In the genomic region with DNA sequence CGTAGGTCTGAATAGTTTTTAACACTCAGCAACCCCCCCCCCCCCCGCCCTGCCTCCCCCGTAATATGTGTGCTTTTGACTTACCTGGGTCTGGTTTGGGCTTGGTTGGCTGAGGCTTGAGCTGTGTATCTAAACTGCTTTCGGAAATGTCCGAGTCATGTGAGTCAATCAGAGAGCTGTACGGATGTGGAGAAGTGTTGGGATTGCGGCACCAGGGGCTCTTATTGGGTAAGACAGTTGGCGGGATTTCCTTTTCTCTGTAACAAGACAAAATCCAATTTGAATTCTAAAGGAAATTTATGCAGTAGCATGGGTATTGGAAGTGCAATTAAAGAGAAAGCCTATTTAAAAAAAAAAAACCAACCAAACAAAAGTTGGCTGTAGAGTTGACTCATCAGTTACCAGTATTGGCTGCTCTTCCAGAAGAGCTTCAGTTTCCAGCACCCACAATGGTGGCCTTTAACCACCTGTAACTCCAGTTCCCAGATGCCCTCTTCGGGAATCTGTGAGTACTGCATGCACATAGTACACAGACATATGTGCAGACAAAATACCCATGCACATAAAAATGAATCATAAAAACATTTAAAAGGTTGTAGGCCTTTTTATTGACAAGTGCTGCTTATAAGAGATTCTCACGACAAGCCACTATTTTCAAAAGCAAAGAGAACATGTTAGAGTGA, we compare ENCODE assay signal across 24 mouse cellular contexts.
DNase-seq lines count a peak whose midpoint lies in the region; ATAC-seq and TF ChIP-seq lines count a peak whose summit lies in the region.
"Had no signal": no experiment of that assay in that cellular context is flagged by ENCODE, and none has a peak within 500 bp of the region (broad histone marks: within the 10 kb centered on the region; RNA-seq: fewer than 3 reads in every experiment).

No protein-coding gene starts in this region.

- H3K4me1 ChIP-seq in E14TG2a.4 (replicated peaks; ENCODE audit: low read depth, low read length) = no peaks in the 10 kb centered on the region
- H3K4me1 ChIP-seq in forebrain, embryonic 16.5 days (replicated peaks; ENCODE audit: control insufficient read depth, insufficient read depth, low read length) = no peaks in the 10 kb centered on the region
- H3K4me1 ChIP-seq: forebrain, embryonic 13.5 days; heart, embryonic 12.5 days; hindbrain, embryonic 13.5 days; liver, embryonic 13.5 days had no signal

- no peaks in the 10 kb centered on the region for H3K36me3 ChIP-seq in E14TG2a.4 (ENCODE audit: insufficient read depth, low read length)
- no peaks in the 10 kb centered on the region for H3K36me3 ChIP-seq in forebrain, embryonic 16.5 days (ENCODE audit: control insufficient read depth, insufficient read depth)
- H3K36me3 ChIP-seq: heart, embryonic 12.5 days; hindbrain, embryonic 13.5 days; limb, embryonic 12.5 days; liver, embryonic 13.5 days; neural tube, embryonic 15.5 days; stomach, embryonic 15.5 days had no signal

- peaks cover 12% of the 10 kb centered on the region for H3K9me3 ChIP-seq in E14TG2a.4 (ENCODE audit: low read length)
- H3K9me3 ChIP-seq in forebrain, embryonic 16.5 days (ENCODE audit: control insufficient read depth, low read length) = no peaks in the 10 kb centered on the region
- H3K9me3 ChIP-seq: forebrain, embryonic 13.5 days; heart, embryonic 12.5 days; hindbrain, embryonic 13.5 days; limb, embryonic 12.5 days; liver, embryonic 13.5 days; neural tube, embryonic 15.5 days; stomach, embryonic 15.5 days had no signal

- H3K27me3 ChIP-seq in E14TG2a.4 (ENCODE audit: insufficient read depth, low read length) = no peaks in the 10 kb centered on the region
- no peaks in the 10 kb centered on the region for H3K27me3 ChIP-seq in forebrain, embryonic 16.5 days (replicated peaks; ENCODE audit: control insufficient read depth, insufficient read depth, low read length)
- H3K27me3 ChIP-seq: forebrain, embryonic 13.5 days; heart, embryonic 12.5 days; limb, embryonic 12.5 days; liver, embryonic 13.5 days; neural tube, embryonic 15.5 days; stomach, embryonic 15.5 days had no signal

- no peak overlapping the region for H3K4me2 ChIP-seq in forebrain, embryonic 16.5 days (ENCODE audit: low read length)
- H3K4me2 ChIP-seq: forebrain, embryonic 13.5 days; heart, embryonic 12.5 days; hindbrain, embryonic 13.5 days; limb, embryonic 12.5 days; liver, embryonic 13.5 days; lung, embryonic 14.5 days; neural tube, embryonic 15.5 days; stomach, embryonic 15.5 days had no signal

- ATAC-seq in forebrain, embryonic 16.5 days = no peak
- ATAC-seq: forebrain, embryonic 13.5 days; inflammation-experienced regulatory T-cells, adult 6 months had no signal

- peak; percentile 3; the same call in 1 of the 2 replicates for TF ChIP-seq CTCF in left cerebral cortex, adult 2 months (IDR thresholded peaks at IDR 0.05)
- peak; percentile 37 for TF ChIP-seq CTCF in E14TG2a.4 (conservative IDR thresholded peaks at IDR 0.05; ENCODE audit: low read length)

- WGBS in forebrain, embryonic 16.5 days = 88% methylated on average over 10 of the region's 10 CpGs

- H3K27ac ChIP-seq in left cerebral cortex, adult 2 months = no peak overlapping the region
- no peak overlapping the region for H3K27ac ChIP-seq in forebrain, embryonic 16.5 days (ENCODE audit: low read length)
- H3K27ac ChIP-seq: forebrain, embryonic 13.5 days; hindbrain, embryonic 13.5 days; limb, embryonic 12.5 days; liver, embryonic 13.5 days; macrophage; neural tube, embryonic 15.5 days; stomach, embryonic 15.5 days had no signal

- H3K9ac ChIP-seq in forebrain, embryonic 16.5 days (replicated peaks; ENCODE audit: low read depth, low read length) = no peak overlapping the region
- H3K9ac ChIP-seq: forebrain, embryonic 13.5 days; heart, embryonic 12.5 days; hindbrain, embryonic 13.5 days; limb, embryonic 12.5 days; liver, embryonic 13.5 days; lung, embryonic 14.5 days; neural tube, embryonic 15.5 days; stomach, embryonic 15.5 days had no signal

- intact Hi-C loops in left cerebral cortex, adult 2 months (cut with DNase I) = no loop called here
- intact Hi-C loops in left cerebral cortex, postnatal 36 days (cut with DNase I) = no loop called here

- DNase-seq in left cerebral cortex, adult 2 months (ENCODE audit: extremely low spot score in 1 of 2, low spot score in 2 of 2) = no peak
- DNase-seq in left cerebral cortex, postnatal 36 days (ENCODE audit: low spot score in 2 of 2) = no peak
- DNase-seq in R1 (ENCODE audit: low read depth, low spot score) = peak; percentile 66
- DNase-seq in ovary, postnatal 36 days (ENCODE audit: low spot score) = no peak
- DNase-seq in testis, postnatal 10 days (ENCODE audit: low spot score) = no peak
- DNase-seq: cerebellum, adult 2 months; gastrocnemius, postnatal 36 days; heart, postnatal 14 days; kidney, adult 8-10 months; kidney, postnatal 25 days; layer of hippocampus, adult 9-11 months; liver, embryonic 13.5 days; lung, embryonic 14.5 days; midbrain, embryonic 14.5 days had no signal

- no peak overlapping the region for H3K4me3 ChIP-seq in left cerebral cortex, adult 2 months
- H3K4me3 ChIP-seq in E14TG2a.4 (replicated peaks; ENCODE audit: low read length) = no peak overlapping the region
- H3K4me3 ChIP-seq in forebrain, embryonic 16.5 days (replicated peaks; ENCODE audit: low read length) = no peak overlapping the region
- H3K4me3 ChIP-seq: forebrain, embryonic 13.5 days; heart, embryonic 12.5 days; hindbrain, embryonic 13.5 days; limb, embryonic 12.5 days; liver, embryonic 13.5 days; neural tube, embryonic 15.5 days; stomach, embryonic 15.5 days had no signal
